Comparison of ENCODE assay signal across 8 mouse cellular contexts in genomic region chr2:80128861-80129698, GRCm38 (mm10). TPM values are rescaled to one million over a fixed set of nuclear protein-coding genes. Genes with fewer than 3 reads are reported as not detected.
DNase-seq lines count a peak whose midpoint lies in the region; ATAC-seq and TF ChIP-seq lines count a peak whose summit lies in the region.

TSS of gene Pde1a (minus strand) at chr2:80129458.

- no peak for TF ChIP-seq CTCF in embryonic fibroblast, embryonic 13.5 days (IDR thresholded peaks at IDR 0.05; ENCODE audit: borderline replicate concordance, insufficient read depth, low read length)

- TF ChIP-seq POLR2A in embryonic fibroblast, embryonic 13.5 days (IDR thresholded peaks at IDR 0.05; ENCODE audit: low read depth, low read length) = no peak

- DNase-seq in lung, adult 18-20 months = no peak
- peak; percentile 38 to 45 for DNase-seq in left cerebral cortex, postnatal 10 days (ENCODE audit: extremely low spot score in 1 of 2, low spot score in 2 of 2)

- no peak within 1 kb of the TSS for H3K27ac ChIP-seq in lung, embryonic 16.5 days (ENCODE audit: low read length)
- no peak within 1 kb of the TSS for H3K27ac ChIP-seq in embryonic fibroblast, embryonic 13.5 days (ENCODE audit: insufficient read depth, low read length)
- H3K27ac ChIP-seq in hindbrain, embryonic 15.5 days (replicated peaks) = peak within 1 kb of the TSS; percentile 37; the same call in 1 of the 2 replicates
- H3K27ac ChIP-seq in neural tube, embryonic 12.5 days = no peak within 1 kb of the TSS

- H3K4me2 ChIP-seq in lung, embryonic 16.5 days (ENCODE audit: low read depth, low read length) = peak within 1 kb of the TSS; percentile 59
- H3K4me2 ChIP-seq in hindbrain, embryonic 15.5 days = peak within 1 kb of the TSS; percentile 63
- H3K4me2 ChIP-seq in neural tube, embryonic 12.5 days (replicated peaks) = peak within 1 kb of the TSS; percentile 54

- H3K4me1 ChIP-seq in lung, embryonic 16.5 days (replicated peaks; ENCODE audit: control insufficient read depth, insufficient read depth, low read length) = peaks cover 9% of the 10 kb centered on the region
- H3K4me1 ChIP-seq in embryonic fibroblast, embryonic 13.5 days (ENCODE audit: control insufficient read depth, insufficient read depth, low read length) = peaks cover 14% of the 10 kb centered on the region
- peaks cover 24% of the 10 kb centered on the region for H3K4me1 ChIP-seq in hindbrain, embryonic 15.5 days (replicated peaks)
- H3K4me1 ChIP-seq in neural tube, embryonic 12.5 days = peaks cover 6% of the 10 kb centered on the region; the same call in 1 of the 2 replicates

- WGBS in lung, embryonic 16.5 days = 6% methylated on average over 21 of the region's 21 CpGs
- WGBS in hindbrain, embryonic 15.5 days = 9% methylated on average over 21 of the region's 21 CpGs
- 8% methylated on average over 21 of the region's 21 CpGs for WGBS in neural tube, embryonic 12.5 days

- peak within 1 kb of the TSS; percentile 33 for H3K4me3 ChIP-seq in lung, embryonic 16.5 days (ENCODE audit: low read length)
- H3K4me3 ChIP-seq in embryonic fibroblast, embryonic 13.5 days (ENCODE audit: insufficient read depth, low read length) = peak within 1 kb of the TSS; percentile 8
- peak within 1 kb of the TSS; percentile 39 for H3K4me3 ChIP-seq in hindbrain, embryonic 15.5 days
- H3K4me3 ChIP-seq in neural tube, embryonic 12.5 days = peak within 1 kb of the TSS; percentile 25

- no peak within 1 kb of the TSS for H3K9ac ChIP-seq in lung, embryonic 16.5 days (ENCODE audit: low read length)
- peak within 1 kb of the TSS; percentile 31 for H3K9ac ChIP-seq in hindbrain, embryonic 15.5 days
- no peak within 1 kb of the TSS for H3K9ac ChIP-seq in neural tube, embryonic 12.5 days

- H3K27me3 ChIP-seq in lung, embryonic 16.5 days (ENCODE audit: control insufficient read depth, insufficient read depth, low read depth, low read length) = no peaks in the 10 kb centered on the region
- H3K27me3 ChIP-seq in hindbrain, embryonic 15.5 days = peaks cover 5% of the 10 kb centered on the region; the same call in 1 of the 2 replicates
- no peaks in the 10 kb centered on the region for H3K27me3 ChIP-seq in neural tube, embryonic 12.5 days (replicated peaks)

- intact Hi-C loops in left cerebral cortex, postnatal 10 days (cut with DNase I) = loop anchor here (5.0 to 10.0 kb wide), 2 partner anchors 138 to 264 kb away; no protein-coding TSS in a partner anchor

- H3K36me3 ChIP-seq in lung, embryonic 16.5 days (ENCODE audit: control insufficient read depth, insufficient read depth, low read length) = no peaks in the 10 kb centered on the region
- no peaks in the 10 kb centered on the region for H3K36me3 ChIP-seq in hindbrain, embryonic 15.5 days
- H3K36me3 ChIP-seq in neural tube, embryonic 12.5 days = no peaks in the 10 kb centered on the region

- ATAC-seq in lung, embryonic 16.5 days (ENCODE audit: low read depth) = peak; percentile 62; the same call in 1 of the 2 replicates
- peak; percentile 92 for ATAC-seq in hindbrain, embryonic 15.5 days (ENCODE audit: low FRiP score, low read depth)
- peak; percentile 91 for ATAC-seq in neural tube, embryonic 12.5 days (ENCODE audit: low FRiP score, low read depth)
- ATAC-seq in erythroid progenitor cell, adult 5-6 weeks (replicated peaks; ENCODE audit: low FRiP score, poor library complexity, severe bottlenecking) = no peak
- no peak for ATAC-seq in megakaryocyte progenitor cell, adult 5-6 weeks (replicated peaks; ENCODE audit: poor library complexity)

- no peaks in the 10 kb centered on the region for H3K9me3 ChIP-seq in lung, embryonic 16.5 days (ENCODE audit: control insufficient read depth, low read length)
- H3K9me3 ChIP-seq in hindbrain, embryonic 15.5 days = no peaks in the 10 kb centered on the region
- no peaks in the 10 kb centered on the region for H3K9me3 ChIP-seq in neural tube, embryonic 12.5 days

RNA-seq across cellular contexts. Expression of gene Pde1a, which starts in this region (rescaled TPM):
- 12.9 and 14.1 TPM in 2 replicates for polyA plus RNA-seq in lung, embryonic 16.5 days (2015; fragmentation: Nextera tagmentation; extraction: Ambion mirVana)
- 18.6 and 19.9 TPM in 2 replicates for polyA plus RNA-seq in embryonic fibroblast, embryonic 13.5 days (2011; ENCODE audit: insufficient read length, low read depth, missing spikeins)
- 9.0 and 9.4 TPM in 2 replicates for polyA plus RNA-seq in hindbrain, embryonic 15.5 days (2015; fragmentation: Nextera tagmentation; extraction: Ambion mirVana)
- 100 to 1,000 TPM in 1 of 2 experiments, 10 to 100 TPM in 1; 99.8 to 104 TPM for total RNA-seq in left cerebral cortex, postnatal 10 days (2021)
- 2.4 and 2.7 TPM in 2 replicates for polyA plus RNA-seq in neural tube, embryonic 12.5 days (2016; fragmentation: Nextera tagmentation; extraction: Ambion mirVana)
- total RNA-seq in erythroid progenitor cell, adult 5-6 weeks (2015; ENCODE audit: low replicate concordance) = not detected in 2 replicates
- total RNA-seq in erythroid progenitor cell, adult 5-6 weeks (2017; ENCODE audit: low replicate concordance) = 1.2 TPM in 1 of 2 replicates, not detected in the other
- not detected in 2 replicates for total RNA-seq in megakaryocyte progenitor cell, adult 5-6 weeks (2015)
- total RNA-seq in megakaryocyte progenitor cell, adult 5-6 weeks (2017) = not detected in 2 replicates

Comparison
In these comparisons a context has a peak if more than half of its experiments do, and no peak if none do; other contexts are left out.
1. RNA of gene Pde1a (total RNA-seq): 99.8 to 104 TPM in left cerebral cortex, postnatal 10 days; 1.2 TPM in erythroid progenitor cell, adult 5-6 weeks and not detected in megakaryocyte progenitor cell, adult 5-6 weeks; every median in the first group is over 10 times any median in the second.
2. ATAC-seq: peak in lung, embryonic 16.5 days (single experiment), hindbrain, embryonic 15.5 days (single experiment) and neural tube, embryonic 12.5 days (single experiment); none in erythroid progenitor cell, adult 5-6 weeks (single experiment) and megakaryocyte progenitor cell, adult 5-6 weeks (single experiment).
3. DNase-seq: peak in left cerebral cortex, postnatal 10 days (2 of 2); none in lung, adult 18-20 months (0 of 2).
4. Peak in every context shown above with its lines, with median percentiles within 50 percentile points of each other: H3K4me2 ChIP-seq and H3K4me3 ChIP-seq.